Mouse (Mus musculus) frontal cortex, postnatal 14 days (tissue): ENCODE results near the gene Scube3.

Source experiments
- DNase-seq, 2 experiments: peaks; one replicate each; pipeline ENCODE4 v3.0.0; 2022; ENCODE audit warnings: low spot score in 2 of 2

Scube3 gene

GRCm38 (mm10) chr17:28177540-28178046 lies 35.7 kb downstream of the Scube3 start:
- no peak for DNase-seq

- no peak for DNase-seq
Observed at GRCm38 (mm10) chr17:28180331-28180730, 38.4 kb downstream of the Scube3 start.

- no peak for DNase-seq
Observed at GRCm38 (mm10) chr17:28180783-28181544, 39.0 kb downstream of the Scube3 start.

GRCm38 (mm10) chr17:28184971-28185638 lies 43.2 kb downstream of the Scube3 start:
- DNase-seq: no peak

- no peak for DNase-seq
Observed at GRCm38 (mm10) chr17:28188313-28188712, 46.4 kb downstream of the Scube3 start.

- DNase-seq: no peak
Observed at GRCm38 (mm10) chr17:28192754-28193153, 50.8 kb downstream of the Scube3 start.

GRCm38 (mm10) chr17:28193559-28193958 lies 51.6 kb downstream of the Scube3 start:
- DNase-seq: no peak

- DNase-seq: no peak
Observed at GRCm38 (mm10) chr17:28195033-28195432, 53.1 kb downstream of the Scube3 start.

- no peak for DNase-seq
Observed at GRCm38 (mm10) chr17:28197646-28198045, 55.7 kb downstream of the Scube3 start.

- no peak for DNase-seq
Observed at GRCm38 (mm10) chr17:28201982-28202381, 60.0 kb downstream of the Scube3 start.

- DNase-seq: no peak
Observed at GRCm38 (mm10) chr17:28204052-28204720, 62.2 kb downstream of the Scube3 start.

GRCm38 (mm10) chr17:28205443-28205842 lies 63.5 kb downstream of the Scube3 start:
- DNase-seq: no peak

- no peak for DNase-seq
Observed at GRCm38 (mm10) chr17:28207092-28207491, 65.2 kb downstream of the Scube3 start.

GRCm38 (mm10) chr17:28207591-28208313 lies 65.8 kb downstream of the Scube3 start, which contains the start of gene Def6:
Gene Def6 (plus strand): TSS chr17:28207778.
- DNase-seq: peak in 1 of 2 experiments; percentile 39

GRCm38 (mm10) chr17:28208314-28208612 lies 66.3 kb downstream of the Scube3 start:
- no peak for DNase-seq

- DNase-seq: no peak
Observed at GRCm38 (mm10) chr17:28209457-28210110, 67.6 kb downstream of the Scube3 start.

- no peak for DNase-seq
Observed at GRCm38 (mm10) chr17:28211921-28212341, 70.0 kb downstream of the Scube3 start.

- no peak for DNase-seq
Observed at GRCm38 (mm10) chr17:28212391-28212790, 70.5 kb downstream of the Scube3 start.

- DNase-seq: no peak
Observed at GRCm38 (mm10) chr17:28213236-28213635, 71.3 kb downstream of the Scube3 start.

GRCm38 (mm10) chr17:28216791-28217190 lies 74.8 kb downstream of the Scube3 start:
- DNase-seq: no peak
